Mouse (Mus musculus): ENCODE results near the gene Hist1h2ba. TPM values are rescaled to one million over a fixed set of nuclear protein-coding genes. Genes with fewer than 3 reads are reported as not detected.
A peak's percentile ranks its signal among the peaks of the same experiment; 100 is the strongest.

The Hist1h2ba gene
- not detected in 2 replicates for polyA plus RNA-seq (2015; fragmentation: Nextera tagmentation; extraction: Ambion mirVana)

- no peak within 1 kb of the TSS for H3K4me3 ChIP-seq
- WGBS: 95% methylated on average over 39 of the region's 39 CpGs
- ATAC-seq (ENCODE audit: low FRiP score, low read depth): no peak
These were observed at the start of gene Hist1h2ba for GRCm38 (mm10) chr13:23933421-23934210. Gene Hist1h2ba (minus strand): TSS chr13:23934156.

DNA sequence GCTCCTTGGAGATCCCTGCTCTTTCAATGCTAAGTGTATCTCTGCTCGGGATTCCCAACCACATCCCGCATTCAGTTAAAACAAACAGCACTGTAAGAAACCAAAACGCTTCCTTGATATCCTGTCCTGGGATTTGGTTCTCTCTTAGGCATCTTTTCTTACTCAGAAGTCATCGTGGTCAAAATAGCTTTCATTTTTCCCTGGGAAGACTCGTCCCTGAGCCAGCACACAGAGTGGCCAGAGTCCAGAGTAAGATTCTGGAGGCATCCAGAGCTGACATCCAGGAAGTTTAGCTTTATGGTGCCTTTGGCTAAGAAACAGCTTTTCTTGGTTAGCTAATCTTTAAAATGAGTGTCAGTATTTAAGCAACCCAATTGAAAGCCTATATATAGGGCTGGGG lies 38.3 kb upstream of the Hist1h2ba start:
- no peak for ATAC-seq (ENCODE audit: low FRiP score, low read depth)
- no peak overlapping the region for H3K27ac ChIP-seq
- no peaks in the 10 kb centered on the region for H3K9me3 ChIP-seq
- no peak overlapping the region for H3K4me2 ChIP-seq (replicated peaks)
- no peaks in the 10 kb centered on the region for H3K27me3 ChIP-seq
- no peak overlapping the region for H3K4me3 ChIP-seq
- H3K9ac ChIP-seq: no peak overlapping the region
- no peaks in the 10 kb centered on the region for H3K4me1 ChIP-seq
- WGBS: 72% methylated on average over 5 of the region's 5 CpGs
- H3K36me3 ChIP-seq: no peaks in the 10 kb centered on the region

More at GRCm38 (mm10) chr13:23933421-23934210, at the start of gene Hist1h2ba:
- Histone ChIP-seq H3K9me3 (no peaks in the 10 kb centered on the region; the same call in 1 of the 2 replicates), H3K36me3 (no peaks in the 10 kb centered on the region), H3K4me1 (peaks cover 12% of the 10 kb centered on the region), H3K27ac (no peak within 1 kb of the TSS), H3K9ac (no peak within 1 kb of the TSS), H3K27me3 (no peaks in the 10 kb centered on the region), H3K4me2 (replicated peaks) (no peak within 1 kb of the TSS)

DNA sequence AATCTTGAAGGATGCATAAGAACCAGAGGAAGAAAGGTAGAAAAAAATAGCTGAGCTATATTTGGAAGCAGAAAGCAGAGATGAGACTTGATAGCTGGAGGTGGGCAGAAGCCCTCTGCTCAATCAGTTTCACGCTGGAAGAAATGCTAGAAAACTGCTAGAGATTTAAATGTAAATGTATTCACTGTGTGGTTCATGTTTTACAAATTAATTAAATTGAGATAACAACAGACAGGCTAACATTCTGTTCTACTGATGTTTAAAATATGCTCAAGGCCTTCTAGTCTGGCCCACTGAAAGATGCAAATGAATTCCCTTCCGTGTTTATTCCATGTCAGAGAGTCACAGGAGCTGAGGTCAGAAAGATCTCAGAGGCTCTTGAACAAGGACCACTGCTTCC lies 37.9 kb upstream of the Hist1h2ba start:
- 76% methylated on average over 2 of the region's 2 CpGs for WGBS
- H3K4me3 ChIP-seq: no peak overlapping the region
- H3K4me1 ChIP-seq: no peaks in the 10 kb centered on the region
- H3K27ac ChIP-seq: no peak overlapping the region
- H3K27me3 ChIP-seq: no peaks in the 10 kb centered on the region
- no peaks in the 10 kb centered on the region for H3K9me3 ChIP-seq
- no peak overlapping the region for H3K4me2 ChIP-seq (replicated peaks)
- no peaks in the 10 kb centered on the region for H3K36me3 ChIP-seq
- no peak for ATAC-seq (ENCODE audit: low FRiP score, low read depth)
- H3K9ac ChIP-seq: no peak overlapping the region

- H3K4me3 ChIP-seq: no peak overlapping the region
- no peaks in the 10 kb centered on the region for H3K4me1 ChIP-seq
- WGBS: 74% methylated on average over 2 of the region's 2 CpGs
- H3K9me3 ChIP-seq: no peaks in the 10 kb centered on the region
- H3K9ac ChIP-seq: no peak overlapping the region
- no peak for ATAC-seq (ENCODE audit: low FRiP score, low read depth)
- no peak overlapping the region for H3K4me2 ChIP-seq (replicated peaks)
- no peaks in the 10 kb centered on the region for H3K36me3 ChIP-seq
- no peaks in the 10 kb centered on the region for H3K27me3 ChIP-seq
- no peak overlapping the region for H3K27ac ChIP-seq
These were observed 31.0 kb upstream of the Hist1h2ba start for GRCm38 (mm10) chr13:23964909-23965308.

- H3K27ac ChIP-seq: no peak overlapping the region
- no peak for ATAC-seq (ENCODE audit: low FRiP score, low read depth)
- H3K4me3 ChIP-seq: no peak overlapping the region
- no peak overlapping the region for H3K4me2 ChIP-seq (replicated peaks)
- no peaks in the 10 kb centered on the region for H3K4me1 ChIP-seq
- 35% methylated on average over 2 of the region's 2 CpGs for WGBS
- H3K9ac ChIP-seq: no peak overlapping the region
- no peaks in the 10 kb centered on the region for H3K27me3 ChIP-seq
- no peaks in the 10 kb centered on the region for H3K9me3 ChIP-seq
- no peaks in the 10 kb centered on the region for H3K36me3 ChIP-seq
These were observed 25.8 kb upstream of the Hist1h2ba start for GRCm38 (mm10) chr13:23959776-23960175.

DNA sequence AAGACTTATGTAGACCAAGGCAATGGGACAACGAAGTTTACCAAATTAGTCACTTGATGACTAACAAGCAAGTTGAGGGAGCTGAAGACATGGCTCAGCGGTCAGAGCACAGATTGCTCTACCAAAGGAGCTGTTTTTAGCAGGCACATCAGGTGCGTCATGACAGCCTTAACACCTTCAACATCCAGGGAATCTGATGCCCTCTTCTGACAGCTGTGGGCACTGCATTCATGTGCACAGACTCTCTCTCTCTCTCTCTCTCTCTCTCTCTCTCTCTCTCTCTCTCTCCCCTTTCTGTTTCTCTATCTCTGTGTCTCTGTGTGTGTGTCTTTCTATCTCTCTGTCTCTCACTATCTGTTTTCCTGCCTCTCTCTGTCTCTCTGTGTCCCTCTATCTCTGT lies 17.0 kb upstream of the Hist1h2ba start:
- H3K4me3 ChIP-seq: no peak overlapping the region
- peaks cover 19% of the 10 kb centered on the region for H3K4me1 ChIP-seq
- no peaks in the 10 kb centered on the region for H3K27me3 ChIP-seq
- ATAC-seq (ENCODE audit: low FRiP score, low read depth): no peak
- H3K27ac ChIP-seq: no peak overlapping the region
- no peaks in the 10 kb centered on the region for H3K36me3 ChIP-seq
- H3K9ac ChIP-seq: no peak overlapping the region
- 78% methylated on average over 3 of the region's 3 CpGs for WGBS
- H3K9me3 ChIP-seq: no peaks in the 10 kb centered on the region
- no peak overlapping the region for H3K4me2 ChIP-seq (replicated peaks)

DNA sequence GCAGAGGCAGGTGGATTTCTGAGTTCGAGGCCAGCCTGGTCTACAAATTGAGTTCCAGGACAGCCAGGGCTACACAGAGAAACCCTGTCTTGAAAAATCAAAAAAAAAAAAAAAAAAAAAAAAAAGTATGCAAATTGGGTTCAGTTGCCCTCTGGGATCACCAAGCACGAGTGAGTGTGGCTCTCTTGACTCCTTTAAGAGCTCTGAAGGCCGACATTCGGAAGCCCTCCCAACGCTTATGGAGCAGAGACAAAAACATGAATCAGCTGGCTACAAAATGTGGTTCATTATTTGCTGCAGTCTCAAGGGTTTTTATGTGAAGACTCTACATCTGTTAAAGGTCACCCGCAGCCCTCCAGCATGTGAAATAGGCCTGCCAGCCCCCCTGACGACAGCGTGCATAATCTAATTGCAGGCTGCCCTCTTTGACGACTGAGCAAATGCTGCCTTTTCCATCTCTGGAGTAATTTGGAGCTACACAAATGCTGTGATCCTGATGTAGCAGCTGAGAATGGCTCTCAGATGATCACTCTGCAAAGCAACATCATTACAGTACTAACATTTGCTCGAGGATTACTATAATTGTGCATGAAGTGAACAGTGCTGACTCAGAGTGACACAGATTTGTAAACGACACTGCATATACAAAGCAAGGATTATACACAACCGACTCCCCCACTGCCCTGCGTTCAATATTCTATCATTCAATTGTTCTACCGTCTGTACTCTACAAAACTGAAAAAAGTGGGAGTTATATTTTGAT lies 15.7 kb upstream of the Hist1h2ba start:
- peaks cover 23% of the 10 kb centered on the region for H3K4me1 ChIP-seq

GRCm38 (mm10) chr13:23946254-23946653 lies 12.3 kb upstream of the Hist1h2ba start:
- no peak overlapping the region for H3K27ac ChIP-seq
- H3K4me3 ChIP-seq: no peak overlapping the region
- peak; percentile 57 for ATAC-seq (ENCODE audit: low FRiP score, low read depth)
- WGBS: 8% methylated on average over 2 of the region's 2 CpGs
- no peak overlapping the region for H3K4me2 ChIP-seq (replicated peaks)
- no peaks in the 10 kb centered on the region for H3K9me3 ChIP-seq
- no peak overlapping the region for H3K9ac ChIP-seq
- no peaks in the 10 kb centered on the region for H3K27me3 ChIP-seq
- H3K4me1 ChIP-seq: peaks cover 29% of the 10 kb centered on the region
- H3K36me3 ChIP-seq: no peaks in the 10 kb centered on the region

More for the DNA sequence above, 15.7 kb upstream of the Hist1h2ba start:
- H3K27ac ChIP-seq: no peak overlapping the region
- H3K4me3 ChIP-seq: no peak overlapping the region
- no peak for ATAC-seq (ENCODE audit: low FRiP score, low read depth)
- no peak overlapping the region for H3K9ac ChIP-seq
- no peaks in the 10 kb centered on the region for H3K9me3 ChIP-seq
- WGBS: 43% methylated on average over 14 of the region's 14 CpGs
- no peaks in the 10 kb centered on the region for H3K36me3 ChIP-seq
- no peaks in the 10 kb centered on the region for H3K27me3 ChIP-seq
- no peak overlapping the region for H3K4me2 ChIP-seq (replicated peaks)

- no peaks in the 10 kb centered on the region for H3K36me3 ChIP-seq
- no peak overlapping the region for H3K4me3 ChIP-seq
- no peak overlapping the region for H3K4me2 ChIP-seq (replicated peaks)
- H3K27ac ChIP-seq: no peak overlapping the region
- no peaks in the 10 kb centered on the region for H3K27me3 ChIP-seq
- H3K9ac ChIP-seq: no peak overlapping the region
- ATAC-seq (ENCODE audit: low FRiP score, low read depth): no peak
- H3K4me1 ChIP-seq: peaks cover 19% of the 10 kb centered on the region
- 41% methylated on average over 2 of the region's 2 CpGs for WGBS
- no peaks in the 10 kb centered on the region for H3K9me3 ChIP-seq
These were observed 8.9 kb upstream of the Hist1h2ba start for GRCm38 (mm10) chr13:23942861-23943260.

DNA sequence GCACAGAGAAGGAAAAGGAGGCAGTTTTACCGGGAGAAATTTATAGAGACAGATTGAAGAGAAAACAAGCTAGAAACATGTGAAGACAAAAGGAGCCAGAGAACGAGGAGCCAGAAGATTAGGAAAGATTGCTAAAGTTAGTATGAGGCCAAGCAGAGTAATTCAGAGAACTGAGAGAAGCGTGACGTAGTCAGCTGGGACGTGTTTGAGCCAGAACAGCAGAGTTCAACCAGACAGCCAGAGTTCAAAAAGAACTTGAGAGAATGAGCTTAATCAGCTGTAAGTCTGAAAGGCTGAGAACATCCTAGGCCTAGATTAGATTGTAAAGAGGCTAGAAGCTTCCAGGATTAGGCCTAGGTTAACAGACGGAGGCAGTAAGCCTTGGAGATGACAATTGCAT lies 6.3 kb upstream of the Hist1h2ba start:
- no peak overlapping the region for H3K4me3 ChIP-seq
- no peak for ATAC-seq (ENCODE audit: low FRiP score, low read depth)
- no peak overlapping the region for H3K4me2 ChIP-seq (replicated peaks)
- peaks cover 6% of the 10 kb centered on the region; the same call in 1 of the 2 replicates for H3K4me1 ChIP-seq
- no peaks in the 10 kb centered on the region for H3K36me3 ChIP-seq
- H3K9me3 ChIP-seq: no peaks in the 10 kb centered on the region
- H3K27ac ChIP-seq: no peak overlapping the region
- H3K27me3 ChIP-seq: no peaks in the 10 kb centered on the region
- H3K9ac ChIP-seq: no peak overlapping the region
- WGBS: 60% methylated on average over 6 of the region's 6 CpGs

DNA sequence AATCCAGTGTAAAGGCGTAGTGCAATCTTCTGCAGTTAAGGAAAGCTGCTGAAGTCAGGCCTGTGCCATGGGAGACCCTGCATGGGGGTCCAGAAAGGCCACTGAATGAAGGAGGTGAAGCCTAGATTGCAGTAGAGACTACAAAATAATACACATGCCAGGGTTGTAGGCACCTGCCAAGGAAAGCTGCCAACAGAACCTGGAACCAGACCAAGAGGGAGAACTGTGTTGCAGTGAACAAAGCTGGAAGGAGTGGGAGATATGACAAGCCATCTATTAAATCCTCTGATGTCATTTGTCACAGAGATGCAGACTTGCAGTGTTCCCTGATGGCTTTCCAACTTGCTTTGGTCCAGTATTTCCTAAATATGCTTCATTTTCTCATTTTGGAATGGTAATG lies 4.7 kb upstream of the Hist1h2ba start:
- no peaks in the 10 kb centered on the region for H3K36me3 ChIP-seq
- H3K4me2 ChIP-seq (replicated peaks): no peak overlapping the region
- no peak overlapping the region for H3K4me3 ChIP-seq
- H3K9me3 ChIP-seq: no peaks in the 10 kb centered on the region; the same call in 1 of the 2 replicates
- no peak overlapping the region for H3K27ac ChIP-seq
- 89% methylated on average over 1 of the region's 1 CpGs for WGBS
- no peak overlapping the region for H3K9ac ChIP-seq
- ATAC-seq (ENCODE audit: low FRiP score, low read depth): no peak
- no peaks in the 10 kb centered on the region for H3K27me3 ChIP-seq
- H3K4me1 ChIP-seq: peaks cover 6% of the 10 kb centered on the region; the same call in 1 of the 2 replicates

GRCm38 (mm10) chr13:23934211-23934520 lies 210 bp upstream of the Hist1h2ba start, which contains the start of gene Hist1h2aa:
Gene Hist1h2aa (plus strand): TSS chr13:23934462.
- Histone ChIP-seq H3K27me3 (no peaks in the 10 kb centered on the region), H3K4me1 (peaks cover 12% of the 10 kb centered on the region), H3K27ac (no peak within 1 kb of the TSS), H3K4me3 (no peak within 1 kb of the TSS), H3K4me2 (replicated peaks) (no peak within 1 kb of the TSS), H3K9me3 (no peaks in the 10 kb centered on the region; the same call in 1 of the 2 replicates), H3K36me3 (no peaks in the 10 kb centered on the region), H3K9ac (no peak within 1 kb of the TSS)
- WGBS: 91% methylated on average over 10 of the region's 10 CpGs
- no peak for ATAC-seq (ENCODE audit: low FRiP score, low read depth)

Measured in limb, embryonic 13.5 days (tissue).